Mouse (Mus musculus): ENCODE results near the gene Adamts9. TPM values are rescaled to one million over a fixed set of nuclear protein-coding genes. Genes with fewer than 3 reads are reported as not detected.

Adamts9 gene
- polyA plus RNA-seq, 1 experiment from 2014 or later: 6.4 TPM

- Histone ChIP-seq H3K9me3 (replicated peaks) (no peaks in the 10 kb centered on the region), H3K36me3 (peaks cover 12% of the 10 kb centered on the region; the same call in 1 of the 2 replicates), H3K9ac (no peak overlapping the region), H3K27ac (ENCODE audit: poor library complexity, severe bottlenecking) (no peak overlapping the region), H3K27me3 (replicated peaks) (no peaks in the 10 kb centered on the region), H3K4me3 (no peak overlapping the region), H3K4me1 (replicated peaks) (peaks cover 7% of the 10 kb centered on the region), H3K4me2 (no peak overlapping the region)
- ATAC-seq (ENCODE audit: insufficient number of reproducible peaks, low FRiP score): peak; percentile 33; the same call in 1 of the 2 replicates
- 75% methylated on average over 11 of the region's 11 CpGs for WGBS
Observed at GRCm38 (mm10) chr6:92779140-92779934, 164.0 kb downstream of the Adamts9 start.

DNA sequence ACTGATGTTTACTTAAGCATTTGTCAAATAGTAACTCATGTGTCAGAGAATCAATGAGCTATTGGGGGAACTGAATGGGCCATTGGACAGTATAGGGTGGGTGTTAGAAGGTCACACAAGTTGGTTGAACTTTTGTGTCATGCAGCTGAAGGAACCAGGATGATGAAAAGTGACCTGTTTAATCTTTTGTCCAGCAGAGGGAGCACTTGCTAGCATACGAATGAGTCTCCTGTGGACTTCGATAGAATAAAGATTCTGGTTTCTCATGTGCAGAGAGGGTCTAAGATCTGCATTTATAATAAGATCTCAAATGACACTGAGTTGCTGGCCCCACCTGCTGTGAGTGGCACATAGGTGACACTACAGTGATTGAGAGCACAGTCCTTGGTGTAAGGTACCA is 166.9 kb downstream of the Adamts9 start:
- 32% methylated on average over 2 of the region's 2 CpGs for WGBS
- H3K27ac ChIP-seq (ENCODE audit: poor library complexity, severe bottlenecking): no peak overlapping the region
- ATAC-seq (ENCODE audit: insufficient number of reproducible peaks, low FRiP score): no peak
- peaks cover 7% of the 10 kb centered on the region for H3K4me1 ChIP-seq (replicated peaks)
- peaks cover 17% of the 10 kb centered on the region; the same call in 1 of the 2 replicates for H3K36me3 ChIP-seq
- no peak overlapping the region for H3K9ac ChIP-seq
- H3K4me3 ChIP-seq: no peak overlapping the region
- no peak overlapping the region for H3K4me2 ChIP-seq
- no peaks in the 10 kb centered on the region for H3K27me3 ChIP-seq (replicated peaks)
- H3K9me3 ChIP-seq (replicated peaks): no peaks in the 10 kb centered on the region

- 54% methylated on average over 3 of the region's 3 CpGs for WGBS
- no peak overlapping the region for H3K4me2 ChIP-seq
Observed at GRCm38 (mm10) chr6:92762372-92762771, 180.9 kb downstream of the Adamts9 start.

GRCm38 (mm10) chr6:92759616-92760015 is 183.7 kb downstream of the Adamts9 start:
- Histone ChIP-seq H3K36me3 (no peaks in the 10 kb centered on the region), H3K4me2 (no peak overlapping the region), H3K9ac (no peak overlapping the region), H3K27me3 (replicated peaks) (no peaks in the 10 kb centered on the region), H3K4me3 (no peak overlapping the region), H3K4me1 (replicated peaks) (peaks cover 3% of the 10 kb centered on the region), H3K27ac (ENCODE audit: poor library complexity, severe bottlenecking) (no peak overlapping the region), H3K9me3 (replicated peaks) (no peaks in the 10 kb centered on the region)
- ATAC-seq (ENCODE audit: insufficient number of reproducible peaks, low FRiP score): no peak

More at GRCm38 (mm10) chr6:92762372-92762771, 180.9 kb downstream of the Adamts9 start:
- Histone ChIP-seq H3K9me3 (replicated peaks) (no peaks in the 10 kb centered on the region), H3K27me3 (replicated peaks) (no peaks in the 10 kb centered on the region), H3K36me3 (no peaks in the 10 kb centered on the region), H3K4me1 (replicated peaks) (no peaks in the 10 kb centered on the region), H3K4me3 (no peak overlapping the region), H3K27ac (ENCODE audit: poor library complexity, severe bottlenecking) (no peak overlapping the region), H3K9ac (no peak overlapping the region)
- ATAC-seq (ENCODE audit: insufficient number of reproducible peaks, low FRiP score): no peak

- H3K27me3 ChIP-seq (replicated peaks): no peaks in the 10 kb centered on the region
- 21% methylated on average over 5 of the region's 5 CpGs for WGBS
Observed at GRCm38 (mm10) chr6:92755826-92756225, 187.5 kb downstream of the Adamts9 start.

GRCm38 (mm10) chr6:92752737-92753136 is 190.6 kb downstream of the Adamts9 start:
- Histone ChIP-seq H3K27ac (ENCODE audit: poor library complexity, severe bottlenecking) (no peak overlapping the region), H3K27me3 (replicated peaks) (no peaks in the 10 kb centered on the region), H3K36me3 (no peaks in the 10 kb centered on the region), H3K4me2 (no peak overlapping the region), H3K9ac (no peak overlapping the region), H3K9me3 (replicated peaks) (no peaks in the 10 kb centered on the region), H3K4me3 (no peak overlapping the region), H3K4me1 (replicated peaks) (peaks cover 11% of the 10 kb centered on the region)
- ATAC-seq (ENCODE audit: insufficient number of reproducible peaks, low FRiP score): no peak
- 82% methylated on average over 2 of the region's 2 CpGs for WGBS

More at GRCm38 (mm10) chr6:92755826-92756225, 187.5 kb downstream of the Adamts9 start:
- Histone ChIP-seq H3K4me2 (no peak overlapping the region), H3K4me3 (no peak overlapping the region), H3K9ac (no peak overlapping the region), H3K36me3 (no peaks in the 10 kb centered on the region), H3K9me3 (replicated peaks) (no peaks in the 10 kb centered on the region), H3K4me1 (replicated peaks) (peaks cover 3% of the 10 kb centered on the region), H3K27ac (ENCODE audit: poor library complexity, severe bottlenecking) (no peak overlapping the region)
- ATAC-seq (ENCODE audit: insufficient number of reproducible peaks, low FRiP score): no peak

DNA sequence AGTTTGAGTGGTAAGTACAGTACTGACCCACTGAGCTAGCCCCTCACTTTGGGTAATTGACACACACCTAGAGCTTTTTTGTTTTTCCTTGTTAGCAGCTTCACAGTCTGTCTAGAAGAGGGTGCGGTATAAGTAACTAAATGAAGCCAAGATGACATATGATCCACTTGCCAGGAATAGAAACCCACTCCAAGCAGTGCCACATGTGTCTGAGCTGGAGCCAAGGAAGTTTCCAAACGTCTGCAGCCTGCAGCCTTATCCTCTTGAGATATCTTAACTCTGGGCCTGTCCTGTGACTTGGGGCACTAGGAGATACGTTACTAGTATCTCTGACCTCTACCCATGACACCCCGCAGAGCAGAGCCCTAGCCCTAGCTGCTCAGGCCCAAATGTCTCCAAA is 193.9 kb downstream of the Adamts9 start:
- H3K27me3 ChIP-seq (replicated peaks): no peaks in the 10 kb centered on the region
- no peak for ATAC-seq (ENCODE audit: insufficient number of reproducible peaks, low FRiP score)
- peaks cover 7% of the 10 kb centered on the region; the same call in 1 of the 2 replicates for H3K4me1 ChIP-seq (replicated peaks)
- 31% methylated on average over 4 of the region's 4 CpGs for WGBS
- H3K9me3 ChIP-seq (replicated peaks): no peaks in the 10 kb centered on the region
- no peak overlapping the region for H3K9ac ChIP-seq
- no peak overlapping the region for H3K4me2 ChIP-seq
- no peak overlapping the region for H3K4me3 ChIP-seq
- H3K27ac ChIP-seq (ENCODE audit: poor library complexity, severe bottlenecking): no peak overlapping the region
- no peaks in the 10 kb centered on the region for H3K36me3 ChIP-seq

GRCm38 (mm10) chr6:92743605-92744004 is 199.7 kb downstream of the Adamts9 start:
- Histone ChIP-seq H3K4me2 (peak overlapping the region; percentile 44), H3K9me3 (replicated peaks) (no peaks in the 10 kb centered on the region), H3K27me3 (replicated peaks) (no peaks in the 10 kb centered on the region), H3K4me1 (replicated peaks) (no peaks in the 10 kb centered on the region), H3K9ac (no peak overlapping the region), H3K4me3 (no peak overlapping the region), H3K27ac (ENCODE audit: poor library complexity, severe bottlenecking) (no peak overlapping the region), H3K36me3 (no peaks in the 10 kb centered on the region)
- 12% methylated on average over 11 of the region's 11 CpGs for WGBS
- no peak for ATAC-seq (ENCODE audit: insufficient number of reproducible peaks, low FRiP score)

- Histone ChIP-seq H3K27me3 (replicated peaks) (no peaks in the 10 kb centered on the region), H3K4me3 (no peak overlapping the region), H3K9me3 (replicated peaks) (peaks cover 5% of the 10 kb centered on the region; the same call in 1 of the 2 replicates), H3K4me1 (replicated peaks) (no peaks in the 10 kb centered on the region), H3K27ac (ENCODE audit: poor library complexity, severe bottlenecking) (no peak overlapping the region), H3K9ac (no peak overlapping the region), H3K36me3 (no peaks in the 10 kb centered on the region), H3K4me2 (no peak overlapping the region)
- WGBS: 75% methylated on average over 1 of the region's 1 CpGs
- ATAC-seq (ENCODE audit: insufficient number of reproducible peaks, low FRiP score): no peak
Observed at GRCm38 (mm10) chr6:92737116-92737515, 206.2 kb downstream of the Adamts9 start.

DNA sequence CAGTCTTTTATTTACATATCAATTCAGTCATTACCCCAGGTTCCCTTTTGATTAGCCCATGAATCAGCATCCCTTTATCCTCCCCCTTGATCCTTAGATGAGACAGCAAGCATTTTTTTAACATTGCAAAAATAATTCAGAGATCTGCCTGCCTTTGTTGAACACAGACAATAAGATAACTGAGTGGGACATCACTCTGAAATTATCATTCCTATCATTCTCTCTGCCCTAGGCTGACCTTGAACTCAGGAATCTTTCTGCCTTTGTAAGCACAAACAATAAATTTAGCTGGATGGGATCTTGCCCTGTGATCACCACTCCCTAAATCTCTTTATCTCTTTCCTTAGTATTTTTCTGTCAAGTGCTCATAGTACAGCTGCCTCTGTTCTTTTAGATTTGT is 209.6 kb downstream of the Adamts9 start:
- Histone ChIP-seq H3K4me2 (no peak overlapping the region), H3K4me3 (no peak overlapping the region), H3K4me1 (replicated peaks) (0 out of 2 replicates have a peak, but pooled peaks cover under 1% of the 10 kb centered on the region), H3K9ac (no peak overlapping the region), H3K9me3 (replicated peaks) (peaks cover 5% of the 10 kb centered on the region; the same call in 1 of the 2 replicates), H3K27me3 (replicated peaks) (no peaks in the 10 kb centered on the region), H3K27ac (ENCODE audit: poor library complexity, severe bottlenecking) (no peak overlapping the region), H3K36me3 (no peaks in the 10 kb centered on the region)
- no peak for ATAC-seq (ENCODE audit: insufficient number of reproducible peaks, low FRiP score)

DNA sequence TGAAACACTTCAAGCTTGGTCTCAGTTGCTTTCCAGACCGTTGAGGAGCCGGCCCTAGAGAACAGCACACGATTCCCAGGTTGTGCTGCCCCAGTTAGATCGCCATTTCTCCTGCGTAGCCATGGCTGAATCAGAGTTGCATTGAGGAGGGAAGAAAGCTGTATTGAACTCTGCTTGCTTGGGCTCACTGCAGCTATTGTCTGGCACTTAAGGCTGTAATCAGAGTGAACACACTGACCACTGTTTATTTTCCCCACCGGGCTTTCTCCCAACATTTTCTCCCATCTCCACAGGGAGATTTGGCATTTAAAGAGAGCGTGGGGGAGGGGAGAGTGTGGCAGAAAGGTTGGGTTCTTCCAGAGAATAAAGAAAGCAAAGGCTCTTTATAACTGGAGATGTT is 214.8 kb downstream of the Adamts9 start:
- Histone ChIP-seq H3K27ac (ENCODE audit: poor library complexity, severe bottlenecking) (no peak overlapping the region), H3K4me3 (no peak overlapping the region), H3K9ac (no peak overlapping the region), H3K36me3 (no peaks in the 10 kb centered on the region), H3K4me2 (peak overlapping the region; percentile 29), H3K4me1 (replicated peaks) (0 out of 2 replicates have a peak, but pooled peaks cover 12% of the 10 kb centered on the region), H3K27me3 (replicated peaks) (no peaks in the 10 kb centered on the region), H3K9me3 (replicated peaks) (no peaks in the 10 kb centered on the region)
- WGBS: 38% methylated on average over 7 of the region's 7 CpGs
- ATAC-seq (ENCODE audit: insufficient number of reproducible peaks, low FRiP score): no peak

All from heart, embryonic 12.5 days (tissue).